Mouse (Mus musculus) natural killer cell, adult 2 months (primary cell): ENCODE measurements at regions not wholly inside any gene's neighbourhood (a gene's known extent, or its start where the extent isn't known, plus 50 kb on each side); places are given as distances from the start of the nearest gene placed in this dataset.
"Not testable (repeated sequence)": the region's sequence is repeated elsewhere in the genome, so short reads cannot be mapped to it uniquely, and the experiment has no call there.

Experiments
- DNase-seq, 2 experiments: peaks; one replicate each; pipeline ENCODE4 v3.0.0; 2022; ENCODE audit warnings: low spot score in 2 of 2

DNA sequence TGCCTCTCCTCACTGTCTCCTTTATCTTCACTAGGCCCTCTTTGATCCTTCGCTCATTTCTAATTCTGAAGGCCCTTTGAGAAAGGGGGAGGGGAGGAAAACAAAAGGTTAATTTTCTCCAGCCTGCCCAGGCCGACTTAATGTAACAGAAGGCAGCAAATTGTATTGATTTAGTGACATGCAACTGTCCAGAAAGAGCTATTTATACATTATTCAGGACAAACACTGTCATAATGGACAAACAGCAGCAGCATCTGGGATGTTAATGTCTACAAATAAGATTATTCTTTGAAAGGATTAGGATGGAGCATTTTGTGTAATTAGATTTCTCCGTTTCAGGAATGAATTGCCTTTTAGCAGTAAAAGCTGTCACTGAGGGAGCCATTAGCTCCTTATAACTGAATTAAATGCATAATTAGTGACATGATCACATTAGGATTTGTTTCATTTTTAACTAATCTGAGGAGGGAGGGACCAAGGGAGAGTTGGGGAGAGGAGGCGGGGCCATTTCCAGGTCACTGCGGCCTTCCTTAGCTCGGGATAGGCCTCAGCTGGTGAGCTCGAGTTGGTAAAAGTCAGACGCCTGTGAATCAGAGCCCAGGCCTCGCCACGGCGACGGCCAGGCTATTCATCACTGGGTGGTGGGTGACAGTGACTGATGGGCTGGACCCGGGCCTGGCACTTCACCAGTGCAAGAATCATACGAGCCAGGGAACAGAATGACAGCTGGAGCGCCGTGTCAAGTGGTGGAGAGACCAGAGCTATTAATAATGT is 167.7 kb downstream of the Nkx6-1 start:
- DNase-seq, result no peak

DNA sequence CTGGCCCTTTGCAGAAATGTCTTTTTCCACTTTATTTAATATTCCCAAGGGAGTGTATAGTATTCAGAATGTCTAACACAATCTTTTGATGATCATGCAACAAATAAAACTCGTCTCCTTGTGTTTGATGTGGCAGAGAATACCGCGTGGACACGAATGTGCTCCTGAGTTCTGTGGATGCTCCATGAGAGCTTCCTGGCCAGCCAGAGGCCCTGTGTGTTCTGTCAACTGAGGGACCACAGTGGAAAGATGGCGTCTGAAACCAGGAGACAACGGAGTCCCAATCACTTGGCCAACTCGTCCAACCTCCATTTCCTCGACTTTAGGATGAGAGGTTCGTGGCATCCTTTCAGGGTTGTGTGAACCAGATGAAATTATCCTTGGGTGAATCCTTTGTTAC is 168.6 kb downstream of the Nkx6-1 start:
- DNase-seq, result no peak

DNA sequence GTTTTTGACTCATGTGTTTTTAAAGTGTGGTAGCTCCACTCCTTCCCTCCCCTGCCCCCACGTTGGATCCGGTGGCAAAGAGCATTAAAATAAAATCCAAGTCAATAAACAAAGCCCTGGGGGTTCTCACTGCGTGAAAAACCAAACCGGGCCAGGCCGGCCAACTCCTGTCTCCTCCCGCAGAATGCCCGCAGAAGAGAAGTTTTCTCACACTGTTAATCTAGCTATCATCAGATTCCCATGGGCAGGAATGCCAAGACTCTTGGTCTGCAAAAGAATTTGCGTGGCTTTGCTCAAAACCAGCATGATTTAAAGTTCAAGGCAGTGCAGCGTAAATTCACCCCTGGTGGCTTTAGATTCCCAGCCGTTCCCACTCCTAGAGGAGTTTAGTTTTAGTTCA is 219.0 kb downstream of the Nkx6-1 start:
- DNase-seq, result no peak

DNA sequence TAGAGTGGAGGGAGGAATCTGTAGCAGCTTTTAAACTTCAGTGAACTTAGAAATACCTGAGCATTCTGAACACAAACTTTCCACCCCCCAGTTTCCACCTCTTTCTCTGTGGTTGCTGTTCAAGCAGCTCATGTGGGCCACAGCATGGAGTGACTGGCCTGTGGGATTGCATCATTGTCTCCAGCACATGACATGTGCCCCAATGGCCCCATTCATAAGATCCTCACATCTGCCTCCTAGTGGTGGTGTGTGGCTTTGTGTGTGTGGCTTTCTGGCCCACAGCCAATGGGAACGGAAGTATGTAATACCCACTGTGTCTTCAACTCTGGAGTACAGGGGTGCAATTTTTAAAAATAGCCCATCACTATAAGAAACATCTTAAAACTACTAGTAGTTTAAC is 223.0 kb downstream of the Nkx6-1 start:
- no peak for DNase-seq

DNA sequence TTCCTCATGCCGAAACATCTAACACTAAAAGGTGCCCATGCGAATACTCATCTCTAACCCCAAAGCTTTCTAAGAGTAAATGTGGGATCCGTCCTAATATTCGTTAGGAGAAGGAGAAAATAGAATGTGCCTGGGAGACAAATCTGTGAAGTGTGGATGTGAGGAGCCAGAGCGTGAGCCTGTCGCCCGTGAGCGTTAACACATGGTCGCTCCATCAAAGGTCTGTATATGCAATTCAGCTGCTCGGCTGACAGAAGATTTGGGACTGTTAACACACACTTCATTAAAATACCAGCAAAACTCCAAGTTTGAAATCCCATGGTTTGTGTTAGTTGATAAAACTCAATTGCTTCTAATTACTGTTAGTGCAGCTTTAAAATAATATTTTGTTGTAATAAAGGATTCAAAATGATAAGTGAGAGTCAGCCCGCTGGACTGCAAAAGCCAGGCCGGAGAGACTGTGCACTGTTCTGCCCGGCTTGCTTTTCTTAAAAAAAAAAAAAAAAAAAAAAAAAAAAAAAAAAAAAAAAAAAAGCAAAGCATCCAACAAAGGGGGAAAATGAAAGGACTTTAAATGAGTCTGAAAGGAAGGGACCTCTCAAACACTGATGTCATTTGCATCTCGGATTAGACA is 227.0 kb downstream of the Nkx6-1 start:
- DNase-seq, result no peak

DNA sequence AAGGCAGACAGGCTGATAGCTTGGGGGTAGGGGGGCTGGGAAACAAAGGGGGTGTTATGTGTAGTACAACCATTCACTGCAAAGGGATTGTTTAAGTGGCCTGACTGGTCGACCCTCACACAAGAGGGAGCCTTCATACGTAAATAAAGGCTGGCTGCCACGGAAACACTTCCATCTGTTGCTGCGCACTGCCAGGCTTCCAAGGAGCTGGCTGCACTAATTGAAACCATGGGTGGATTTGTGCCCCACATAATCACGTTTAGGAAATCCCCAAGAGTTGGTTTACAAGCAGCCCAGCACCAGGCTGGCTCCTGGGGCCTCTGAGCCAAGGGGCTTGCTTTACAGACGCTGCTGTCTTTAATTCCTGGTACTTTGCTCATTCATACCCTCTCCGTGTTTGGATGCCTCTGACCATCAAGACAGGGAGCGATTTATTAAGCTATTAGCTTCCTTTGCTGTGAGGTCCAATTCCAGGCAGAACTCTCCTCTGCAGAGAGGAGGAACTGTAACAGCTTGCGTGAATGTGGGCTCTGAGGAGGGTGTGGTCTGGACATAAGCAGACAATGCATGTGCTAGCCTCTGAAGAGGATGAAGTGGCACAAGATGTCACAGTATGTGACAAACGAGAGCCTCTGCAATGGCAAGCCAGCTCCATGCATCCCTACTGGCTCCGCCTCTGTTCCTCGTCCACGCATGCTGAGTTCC is 238.6 kb downstream of the Nkx6-1 start:
- no peak for DNase-seq

DNA sequence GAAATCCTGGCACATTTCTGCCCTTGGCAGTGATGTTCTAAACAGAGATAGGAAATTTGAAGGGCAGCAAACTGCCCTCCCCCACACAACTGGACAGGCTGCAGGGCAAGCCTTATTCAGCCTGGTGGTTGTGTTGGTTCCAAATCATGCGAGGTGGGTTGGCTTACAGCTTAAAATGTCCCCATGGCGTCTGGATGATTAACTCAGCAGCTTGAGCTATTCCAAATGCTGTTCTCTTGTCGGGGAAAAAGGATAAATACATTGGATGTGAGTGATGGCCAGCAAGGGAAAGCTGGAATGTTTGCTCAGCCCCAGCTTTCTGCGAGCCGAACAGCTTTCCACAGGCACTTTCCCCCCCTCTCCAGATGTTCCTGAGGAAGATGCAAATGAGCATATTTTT is 280.5 kb downstream of the Nkx6-1 start:
- DNase-seq, result no peak

DNA sequence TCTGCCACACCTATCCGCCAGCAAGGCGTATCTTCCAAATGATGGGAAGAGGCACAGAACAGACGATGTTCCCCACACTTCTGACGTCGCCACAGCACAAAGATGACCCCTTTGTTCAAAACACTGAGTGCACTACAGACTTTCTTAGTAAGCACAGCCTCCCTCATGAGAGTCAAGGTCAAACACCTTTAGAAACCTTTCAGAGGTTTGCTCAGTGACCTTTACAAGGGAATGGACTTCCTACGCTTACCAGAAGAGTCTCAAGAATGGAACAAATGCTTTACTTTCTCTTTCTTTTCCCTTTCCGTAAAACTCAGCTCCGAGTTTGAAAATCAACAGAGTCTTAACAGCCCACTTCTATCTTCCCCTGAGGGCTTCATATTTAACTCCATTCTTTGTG is 283.4 kb downstream of the Nkx6-1 start:
- no peak for DNase-seq

DNA sequence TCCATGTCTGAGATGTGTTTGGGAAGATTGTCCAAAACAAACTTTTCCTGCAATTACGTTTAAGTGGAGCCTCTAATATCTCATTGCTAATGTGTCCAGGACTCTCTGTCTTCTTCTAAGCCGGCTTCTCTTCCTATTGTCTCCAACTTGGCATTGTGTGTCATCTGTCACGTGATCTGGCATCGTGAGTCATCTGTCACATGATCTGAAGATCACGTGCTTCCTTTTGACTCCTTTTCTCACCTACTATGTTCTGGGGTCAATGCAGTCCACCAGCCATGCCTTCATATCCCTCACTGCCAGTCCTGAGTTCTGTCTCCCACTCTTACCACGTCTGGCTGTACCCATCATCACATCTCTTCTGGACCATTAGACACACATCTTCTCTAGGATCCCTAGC is 288.1 kb downstream of the Nkx6-1 start:
- no peak for DNase-seq

DNA sequence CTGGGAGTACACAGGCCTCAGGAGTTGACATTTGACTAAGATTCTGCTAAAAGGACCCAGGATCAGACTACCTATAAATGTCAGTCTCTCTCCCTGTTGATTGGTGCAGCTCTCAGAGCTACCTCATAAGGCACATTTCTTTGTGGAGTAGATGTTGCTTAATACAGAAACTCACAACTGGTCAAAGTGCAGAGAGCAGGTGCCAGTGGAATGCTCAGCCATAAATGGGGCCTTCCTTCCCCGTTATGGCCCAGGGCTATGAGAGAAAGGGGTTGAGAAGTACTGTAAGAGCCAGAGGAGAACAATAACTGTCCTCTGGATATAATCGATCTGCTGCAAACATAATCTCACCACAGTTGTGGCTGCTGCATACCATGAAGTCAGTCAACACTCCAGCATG is 290.7 kb downstream of the Nkx6-1 start:
- DNase-seq, result no peak

DNA sequence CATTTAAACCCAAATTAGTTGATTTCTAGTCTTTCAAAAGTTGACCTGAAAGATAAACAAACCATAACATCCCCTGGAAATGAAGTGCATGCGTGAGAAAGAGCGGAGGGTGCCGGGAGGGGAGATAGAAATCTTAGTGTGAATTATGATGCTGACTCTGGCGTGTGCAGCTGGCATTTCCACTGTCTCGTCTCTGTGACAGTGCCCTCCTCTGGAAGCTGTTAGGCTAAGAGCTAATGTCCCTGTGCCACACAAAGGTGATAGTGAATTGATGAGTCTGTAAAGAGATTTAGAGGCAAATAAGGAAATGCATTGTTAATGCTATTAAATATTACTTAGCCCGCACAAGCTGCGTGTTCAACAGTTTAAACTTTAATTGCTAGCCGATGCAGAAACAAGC is 292.6 kb downstream of the Nkx6-1 start:
- DNase-seq, result no peak

DNA sequence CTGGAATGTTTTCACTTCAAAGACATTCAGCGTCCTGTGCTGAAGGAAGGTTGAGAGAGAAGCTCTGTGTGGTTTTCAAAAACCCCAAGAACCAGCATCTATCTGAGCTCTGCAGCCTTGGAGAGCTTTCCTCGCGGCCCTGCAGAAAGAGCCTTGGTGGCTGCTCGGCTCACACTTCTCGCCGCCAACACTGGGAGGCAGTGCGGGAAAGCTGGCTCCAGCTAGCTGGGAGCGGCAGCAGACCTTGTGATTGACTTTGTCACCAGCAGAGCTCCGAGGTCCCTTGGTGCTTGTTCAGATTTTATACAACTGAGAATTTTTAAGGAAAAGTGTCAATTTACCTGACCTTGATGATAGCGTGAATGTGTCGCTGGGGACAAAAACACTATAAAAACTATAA is 299.4 kb downstream of the Nkx6-1 start:
- no peak for DNase-seq

DNA sequence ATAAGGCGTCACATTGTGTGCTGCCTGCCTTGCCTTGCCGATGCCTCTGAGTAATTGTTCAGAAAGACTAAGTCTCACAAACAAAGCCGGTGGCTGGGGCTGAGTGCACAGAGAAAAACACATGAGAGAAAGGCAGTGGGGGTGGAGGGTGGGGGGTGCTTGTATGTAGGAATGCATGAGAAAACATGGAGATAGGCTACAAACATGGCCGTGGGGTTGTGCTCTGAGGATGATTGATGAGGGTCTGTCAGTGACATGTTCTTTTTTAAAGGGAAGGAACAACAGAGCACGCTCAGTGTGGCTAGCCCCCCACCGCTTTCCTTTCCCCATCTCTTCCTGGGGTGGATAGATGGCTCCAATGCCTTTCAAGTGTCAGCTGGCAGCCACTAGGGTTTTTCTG is 304.8 kb downstream of the Nkx6-1 start:
- DNase-seq, result no peak

DNA sequence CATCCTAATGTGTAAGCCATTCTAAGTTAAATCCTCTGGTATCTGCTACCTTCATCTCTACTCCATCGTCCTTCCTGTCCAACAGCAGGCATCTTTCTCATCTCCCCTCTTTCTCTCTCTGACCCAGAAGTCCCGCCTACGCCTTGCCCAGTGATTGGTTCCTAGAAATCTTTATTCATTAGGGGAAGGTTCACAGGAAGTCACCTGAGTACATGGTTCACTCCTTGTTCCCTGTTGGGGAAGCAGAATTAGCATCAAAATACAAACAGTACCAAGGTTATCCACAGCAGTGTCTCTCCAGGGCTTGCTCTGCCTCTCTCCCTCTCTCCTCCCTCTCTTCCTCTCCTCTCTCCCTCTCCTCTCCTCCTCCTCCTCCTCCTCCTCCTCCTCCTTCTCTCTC is 319.4 kb downstream of the Nkx6-1 start:
- DNase-seq, result no peak

DNA sequence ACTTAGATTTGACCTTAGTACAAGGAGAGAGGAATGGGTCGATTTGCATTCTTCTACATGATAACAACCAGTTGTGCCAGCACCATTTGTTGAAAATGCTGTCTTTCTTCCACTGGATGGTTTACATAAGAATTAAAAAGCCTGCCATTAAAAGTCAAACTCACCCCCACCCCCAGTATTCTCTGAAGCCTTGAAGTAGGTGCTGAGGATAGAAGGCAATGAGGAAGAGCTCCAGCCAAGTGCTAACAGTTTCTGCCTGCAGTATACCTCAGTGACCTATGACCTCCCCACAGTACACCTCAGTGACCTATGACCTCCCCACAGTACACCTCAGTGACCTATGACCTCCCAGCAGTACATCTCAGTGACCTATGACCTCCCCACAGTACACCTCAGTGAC is 328.4 kb downstream of the Nkx6-1 start:
- DNase-seq, result not testable (repeated sequence)

DNA sequence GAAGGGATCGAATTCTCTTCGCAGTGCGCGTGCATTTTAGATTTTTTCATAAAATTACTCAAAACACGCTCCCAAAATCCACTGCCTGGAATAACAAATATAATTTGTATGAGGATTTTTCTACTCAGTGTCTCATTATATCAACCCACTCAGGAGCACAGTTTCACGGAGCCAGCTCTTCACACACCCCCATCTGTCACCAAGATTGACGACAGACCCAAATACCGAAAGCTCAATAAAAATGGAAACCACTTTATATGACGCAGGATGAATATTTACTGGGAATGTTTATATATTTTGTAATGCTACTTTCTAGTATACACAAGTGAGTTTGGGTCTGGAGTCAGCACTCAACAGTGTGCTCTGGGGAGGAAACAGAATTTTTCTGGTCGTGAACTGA is 333.0 kb downstream of the Nkx6-1 start:
- no peak for DNase-seq

DNA sequence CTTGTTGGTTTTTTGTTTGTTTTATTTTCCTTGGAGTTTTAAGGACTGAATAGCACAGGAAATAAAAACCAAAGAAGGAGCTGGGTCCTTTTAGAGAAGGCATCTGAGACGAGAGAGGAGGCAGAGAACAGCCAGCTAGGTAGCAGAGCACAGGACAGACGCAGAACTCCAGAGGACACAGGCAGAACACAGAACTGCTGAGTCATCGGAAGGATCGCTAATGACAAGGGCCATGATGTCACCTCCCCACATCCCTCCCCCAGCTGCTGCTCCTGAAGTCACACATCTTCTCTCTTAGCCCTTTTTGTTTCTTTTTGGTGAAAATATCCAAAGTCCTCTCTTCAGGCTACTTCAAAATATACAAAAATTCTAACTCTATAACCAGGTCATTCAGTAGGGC is 338.7 kb downstream of the Nkx6-1 start:
- DNase-seq, result no peak

DNA sequence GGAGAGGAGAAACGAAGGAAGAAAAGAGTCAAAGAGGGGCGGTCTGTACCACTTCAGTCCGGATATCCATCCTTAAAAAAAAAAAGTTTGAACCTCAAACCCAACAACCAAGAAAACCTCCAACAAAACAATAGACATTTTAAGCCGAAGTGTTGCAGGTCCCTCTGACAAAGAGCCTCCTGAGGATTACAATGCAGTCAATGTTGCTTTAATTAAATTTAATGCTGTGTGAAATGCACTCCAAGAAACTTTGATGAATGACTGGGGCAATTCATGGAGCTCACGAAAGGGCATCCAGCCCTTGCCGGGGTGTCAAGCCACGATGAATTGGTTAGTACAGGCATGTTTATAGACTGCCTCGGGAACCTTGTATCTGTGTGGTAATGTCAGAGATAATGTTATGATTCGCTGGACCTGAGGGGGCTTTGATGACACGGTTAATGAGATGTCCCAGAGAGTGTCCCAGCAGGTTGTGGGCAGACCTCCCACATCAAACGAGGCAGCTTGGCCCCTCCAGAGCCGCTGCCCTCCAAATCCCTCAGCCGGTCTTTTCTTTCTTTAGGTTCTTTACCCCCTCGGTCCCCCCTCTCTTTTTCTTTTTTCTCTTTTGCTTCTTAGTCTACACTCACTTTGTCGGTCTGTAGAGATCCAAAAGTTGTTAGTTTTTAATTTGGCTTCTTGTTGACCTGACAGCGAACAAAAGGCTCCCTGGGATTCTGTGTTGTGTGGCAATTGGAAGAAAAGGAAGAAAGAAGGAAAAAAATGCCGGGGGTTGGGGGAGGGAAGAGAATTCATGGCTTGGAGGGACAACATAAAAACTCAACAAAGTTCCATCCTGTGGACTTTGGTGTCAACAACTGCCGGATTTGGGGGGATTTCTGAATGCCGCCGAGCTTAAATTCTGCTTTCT is 341.5 kb downstream of the Nkx6-1 start:
- no peak for DNase-seq

DNA sequence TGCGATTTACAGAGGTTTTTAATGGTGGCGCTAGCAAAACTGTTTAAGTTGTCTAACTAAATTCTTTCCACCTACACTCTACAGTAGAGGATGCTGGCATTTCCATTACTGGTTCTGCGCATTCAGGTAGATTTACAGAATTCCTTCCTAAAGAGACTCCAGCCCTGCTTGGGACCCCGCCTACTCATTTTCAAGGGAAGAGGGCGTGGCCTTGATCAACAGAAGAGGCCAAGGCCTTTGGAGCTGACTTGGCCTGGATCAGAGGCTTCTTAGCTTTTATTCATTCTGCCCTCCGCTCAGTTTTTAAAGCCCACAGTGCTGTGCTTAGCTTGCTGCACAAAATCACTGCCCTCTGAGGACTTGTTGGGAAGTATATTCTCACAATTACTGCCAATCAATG is 364.8 kb downstream of the Nkx6-1 start:
- no peak for DNase-seq

DNA sequence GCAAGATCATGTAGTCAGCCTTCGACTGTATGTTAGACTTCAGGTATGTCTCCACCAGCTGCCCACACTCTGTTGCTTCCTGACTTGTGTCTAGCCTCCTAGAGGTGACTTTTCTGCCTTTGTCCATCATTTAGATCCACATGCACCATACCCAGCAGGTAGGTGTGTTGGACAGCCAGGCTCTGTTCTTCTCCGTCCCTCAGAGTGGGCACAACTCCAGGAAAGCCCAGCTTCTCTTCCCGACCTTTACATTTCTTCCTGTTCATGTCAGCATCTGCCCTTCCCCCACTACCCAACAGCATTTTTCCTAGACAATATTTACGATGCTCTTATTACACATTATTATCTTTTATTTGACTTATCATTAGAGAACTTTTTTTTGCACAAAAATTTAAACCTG is 366.4 kb downstream of the Nkx6-1 start:
- DNase-seq, result no peak

DNA sequence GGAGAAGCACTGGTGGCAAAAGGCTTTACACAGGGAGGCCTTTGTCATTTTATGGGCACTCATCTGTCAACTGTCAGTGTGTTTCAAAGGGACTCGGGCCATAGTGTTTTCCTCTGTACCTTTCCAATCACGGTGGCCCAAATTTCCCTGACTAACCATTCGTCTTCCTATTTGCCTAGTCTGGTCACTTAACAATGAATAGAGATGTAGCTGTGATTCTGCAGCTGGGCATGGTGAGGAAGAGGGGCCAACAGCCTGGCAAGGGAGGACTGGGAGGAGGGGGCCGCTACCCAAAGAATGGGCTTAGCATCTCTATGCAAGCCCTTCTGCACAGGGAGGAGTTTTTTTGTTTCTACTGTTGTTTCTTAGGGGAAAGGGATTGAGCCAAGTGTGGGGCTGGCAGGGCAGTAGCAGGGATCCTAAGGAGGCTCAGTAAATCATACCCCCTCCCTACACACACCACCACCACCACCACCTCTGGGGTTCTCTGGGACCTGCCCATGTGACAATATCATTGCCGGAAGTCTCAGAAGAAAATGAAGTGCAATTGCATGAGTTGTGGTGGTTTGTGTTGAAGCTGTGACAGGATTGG is 367.2 kb downstream of the Nkx6-1 start:
- DNase-seq, result no peak

DNA sequence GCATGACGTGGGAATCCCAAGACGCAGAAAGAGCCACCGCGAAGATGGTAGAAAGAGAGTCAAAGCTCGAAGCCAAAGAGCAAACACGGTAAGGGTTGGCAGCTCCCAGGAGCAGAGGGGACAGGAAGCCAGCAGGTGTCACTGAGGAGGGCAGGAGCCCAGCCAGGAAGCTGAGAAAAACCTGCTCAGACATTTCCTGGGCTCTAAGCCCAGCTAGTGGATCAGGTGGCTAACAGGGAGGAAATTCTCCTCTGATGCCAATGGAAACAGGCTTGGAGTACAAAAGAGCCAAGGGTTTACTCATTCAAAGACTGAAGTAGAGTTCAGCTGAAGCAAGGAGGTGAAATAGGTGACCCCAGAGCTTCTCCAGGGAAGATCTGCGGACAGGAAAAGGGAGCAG is 368.9 kb downstream of the Nkx6-1 start:
- DNase-seq, result no peak
